In genomic region chr2:29423059-29423458, GRCm38 (mm10) we compare ENCODE assay signal across 28 mouse cellular contexts.
DNase-seq lines count a peak whose midpoint lies in the region; ATAC-seq and TF ChIP-seq lines count a peak whose summit lies in the region.
"Had no signal": no experiment of that assay in that cellular context is flagged by ENCODE, and none has a peak within 500 bp of the region (broad histone marks: within the 10 kb centered on the region; RNA-seq: fewer than 3 reads in every experiment).

No protein-coding gene starts in this region.

- H3K79me2 ChIP-seq in C2C12 (ENCODE audit: control insufficient read depth, insufficient read depth): peaks cover 9% of the 10 kb centered on the region

- no peak for ATAC-seq in midbrain, embryonic 14.5 days (ENCODE audit: low FRiP score, low TSS enrichment)
- ATAC-seq in midbrain, embryonic 16.5 days: no peak
- ATAC-seq: forebrain, embryonic 16.5 days; hindbrain, postnatal 0 days; intestine, embryonic 15.5 days had no signal

- no peaks in the 10 kb centered on the region for H3K9me3 ChIP-seq in midbrain, embryonic 14.5 days (ENCODE audit: control insufficient read depth, low read length)
- H3K9me3 ChIP-seq in midbrain, embryonic 16.5 days (replicated peaks; ENCODE audit: control insufficient read depth, low read length, poor library complexity, severe bottlenecking): no peaks in the 10 kb centered on the region
- H3K9me3 ChIP-seq: embryonic facial prominence, embryonic 13.5 days; G1E; hindbrain, embryonic 10.5 days; intestine, embryonic 15.5 days had no signal

- no peak overlapping the region for H3K4me2 ChIP-seq in midbrain, embryonic 14.5 days (ENCODE audit: low read length)
- no peak overlapping the region for H3K4me2 ChIP-seq in midbrain, embryonic 16.5 days (ENCODE audit: low read length)
- H3K4me2 ChIP-seq: embryonic facial prominence, embryonic 13.5 days; intestine, embryonic 15.5 days; lung, embryonic 14.5 days; midbrain, embryonic 11.5 days had no signal

- H3ac ChIP-seq in C2C12 (ENCODE audit: control insufficient read depth, insufficient read length, low read depth): no peak overlapping the region

- peak overlapping the region; percentile 62 for H3K27ac ChIP-seq in gastrocnemius, adult 2 months
- H3K27ac ChIP-seq in midbrain, embryonic 14.5 days (replicated peaks; ENCODE audit: low read depth, low read length): 0 out of 2 replicates have a peak overlapping the region, but pooled peaks have one; percentile 38
- no peak overlapping the region for H3K27ac ChIP-seq in midbrain, embryonic 16.5 days (ENCODE audit: low read length)
- H3K27ac ChIP-seq: embryonic facial prominence, embryonic 13.5 days; hindbrain, embryonic 10.5 days; hindbrain, postnatal 0 days; intestine, embryonic 15.5 days; liver, embryonic 14.5 days had no signal

- H3K79me3 ChIP-seq in C2C12 (ENCODE audit: low read depth): no peaks in the 10 kb centered on the region

- no peak overlapping the region for H3K4me3 ChIP-seq in gastrocnemius, adult 2 months
- H3K4me3 ChIP-seq in midbrain, embryonic 14.5 days (replicated peaks; ENCODE audit: low read depth, low read length): no peak overlapping the region
- no peak overlapping the region for H3K4me3 ChIP-seq in midbrain, embryonic 16.5 days (ENCODE audit: low read depth, low read length)
- H3K4me3 ChIP-seq in C2C12 (ENCODE audit: insufficient read depth, poor library complexity, severe bottlenecking): no peak overlapping the region
- H3K4me3 ChIP-seq: embryonic facial prominence, embryonic 13.5 days; erythroblast, embryonic 14.5 days; hindbrain, embryonic 10.5 days; intestine, embryonic 15.5 days; layer of hippocampus, adult 2 months had no signal

- H3K9ac ChIP-seq in midbrain, embryonic 14.5 days (replicated peaks; ENCODE audit: low read length): no peak overlapping the region
- H3K9ac ChIP-seq in midbrain, embryonic 16.5 days (ENCODE audit: low read depth, low read length): no peak overlapping the region
- H3K9ac ChIP-seq: embryonic facial prominence, embryonic 13.5 days; intestine, embryonic 15.5 days; liver, embryonic 14.5 days; lung, embryonic 14.5 days had no signal

- no peaks in the 10 kb centered on the region for H3K36me3 ChIP-seq in midbrain, embryonic 14.5 days (ENCODE audit: control insufficient read depth, insufficient read depth, low read length)
- H3K36me3 ChIP-seq in midbrain, embryonic 16.5 days (ENCODE audit: control insufficient read depth, insufficient read depth, low read length): no peaks in the 10 kb centered on the region
- H3K36me3 ChIP-seq in C2C12 (ENCODE audit: control insufficient read depth, insufficient read depth): no peaks in the 10 kb centered on the region
- H3K36me3 ChIP-seq: embryonic facial prominence, embryonic 13.5 days; hindbrain, embryonic 10.5 days; intestine, embryonic 15.5 days had no signal

- intact Hi-C loops in gastrocnemius, adult 2 months (cut with DNase I): no loop called here
- intact Hi-C loops in gastrocnemius, postnatal 36 days (cut with DNase I): no loop called here

- H3K27me3 ChIP-seq in midbrain, embryonic 14.5 days (ENCODE audit: control insufficient read depth, insufficient read depth, low read length): no peaks in the 10 kb centered on the region
- no peaks in the 10 kb centered on the region for H3K27me3 ChIP-seq in midbrain, embryonic 16.5 days (ENCODE audit: control insufficient read depth, insufficient read depth, low read depth, low read length)
- H3K27me3 ChIP-seq in C2C12 (ENCODE audit: control insufficient read depth, insufficient read depth, insufficient read length): no peaks in the 10 kb centered on the region
- H3K27me3 ChIP-seq: embryonic facial prominence, embryonic 13.5 days; intestine, embryonic 15.5 days had no signal

- WGBS in midbrain, embryonic 14.5 days: 74% methylated on average over 3 of the region's 3 CpGs
- 75% methylated on average over 3 of the region's 3 CpGs for WGBS in midbrain, embryonic 16.5 days

- no peak for TF ChIP-seq CTCF in gastrocnemius, adult 2 months (IDR thresholded peaks at IDR 0.05)
- no peak for TF ChIP-seq CTCF in C2C12 (IDR thresholded peaks at IDR 0.05; ENCODE audit: control insufficient read depth, insufficient read depth, insufficient read length)

- no peak for DNase-seq in gastrocnemius, adult 2 months
- no peak for DNase-seq in gastrocnemius, postnatal 36 days
- DNase-seq in midbrain, embryonic 14.5 days: no peak
- peak; percentile 37 for DNase-seq in fat pad, adult 2 months (ENCODE audit: extremely low read depth, low read depth, low spot score)
- DNase-seq in ovary, postnatal 14 days (ENCODE audit: low spot score): no peak
- DNase-seq in layer of hippocampus, postnatal 25 days (ENCODE audit: extremely low spot score in 1 of 2, low spot score in 1 of 2): no peak
- DNase-seq: adrenal gland, postnatal 25 days; cerebellum, adult 18-20 months; cerebellum, postnatal 10 days; heart, postnatal 14 days; kidney, adult 2 months; kidney, postnatal 36 days; left cerebral cortex, postnatal 4 days; right cerebral cortex, postnatal 14 days; thymus, postnatal 14 days had no signal

- H3K4me1 ChIP-seq in midbrain, embryonic 14.5 days (ENCODE audit: control insufficient read depth, insufficient read depth, low read length): peaks cover 27% of the 10 kb centered on the region
- H3K4me1 ChIP-seq in midbrain, embryonic 16.5 days (ENCODE audit: control insufficient read depth, insufficient read depth, low read length): peaks cover 9% of the 10 kb centered on the region
- H3K4me1 ChIP-seq: embryonic facial prominence, embryonic 13.5 days had no signal

TF ChIP-seq in C2C12, 6 proteins besides CTCF, POLR2A, EP300 and RAD21:
- TF ChIP-seq FOSL1 (IDR thresholded peaks at IDR 0.05; ENCODE audit: insufficient read depth, low read length, poor library complexity, severe bottlenecking): no peak
- peak; percentile 70 for TF ChIP-seq CEBPB (IDR thresholded peaks at IDR 0.05; ENCODE audit: low read depth)
- peak; percentile 81 for TF ChIP-seq MYOD1 (IDR thresholded peaks at IDR 0.05; ENCODE audit: control insufficient read depth, insufficient read length, low read depth)
